Mouse (Mus musculus) limb, embryonic 14.5 days (tissue): ENCODE measurements around the gene Nfkbil1. TPM values are rescaled to one million over a fixed set of nuclear protein-coding genes. Genes with fewer than 3 reads are reported as not detected.

Source experiments
- ATAC-seq: fragments of 200-750 bp; cut with Nextera tagmentation; 2 replicates; pipeline ENCODE4 v1.8.0; 2017; ENCODE audit warnings: low read depth, moderate number of reproducible peaks, moderate TSS enrichment; ENCODE audit not compliant: low FRiP score
- DNase-seq: peaks from one replicate; pipeline ENCODE4 v3.0.0-alpha.2; 2015; ENCODE audit warnings: low spot score
- H3K27ac ChIP-seq: fragments of 300-500 bp; sonication (generic); replicated peaks from 2 replicates; pipeline ENCODE4 v1.5.1; 2014; ENCODE audit warnings: low read depth, mild to moderate bottlenecking, low read length, moderate library complexity, mixed read lengths
- H3K27me3 ChIP-seq: fragments of 300-500 bp; sonication (generic); 2 replicates; pipeline ENCODE4 v1.6.1; 2014; ENCODE audit warnings: low read length, mixed read lengths; ENCODE audit not compliant: control insufficient read depth, insufficient read depth
- H3K36me3 ChIP-seq: fragments of 300-500 bp; sonication (generic); 2 replicates; pipeline ENCODE4 v1.6.1; 2014; ENCODE audit warnings: mild to moderate bottlenecking, low read length, moderate library complexity, mixed read lengths; ENCODE audit not compliant: control insufficient read depth, insufficient read depth
- H3K4me1 ChIP-seq: fragments of 300-500 bp; sonication (generic); 2 replicates; pipeline ENCODE4 v1.6.1; 2014; ENCODE audit warnings: antibody characterized with exemption, low read length, mixed read lengths; ENCODE audit not compliant: control insufficient read depth, insufficient read depth
- H3K4me2 ChIP-seq: fragments of 300-500 bp; sonication (generic); replicated peaks from 2 replicates; pipeline ENCODE4 v1.6.1; 2014; ENCODE audit warnings: low read depth, mild to moderate bottlenecking, low read length, moderate library complexity; ENCODE audit not compliant: severe bottlenecking
- H3K4me3 ChIP-seq: fragments of 300-500 bp; sonication (generic); replicated peaks from 2 replicates; pipeline ENCODE4 v1.5.1; 2014; ENCODE audit warnings: low read length
- H3K9ac ChIP-seq: fragments of 300-500 bp; sonication (generic); 2 replicates; pipeline ENCODE4 v1.6.1; 2014; ENCODE audit warnings: mild to moderate bottlenecking, low read depth, low read length, moderate library complexity; ENCODE audit not compliant: severe bottlenecking
- H3K9me3 ChIP-seq: fragments of 300-500 bp; sonication (generic); 2 replicates; pipeline ENCODE4 v1.6.1; 2016; ENCODE audit warnings: low read length; ENCODE audit not compliant: control insufficient read depth
- POLR2A ChIP-seq: fragments of 200-500 bp; IDR thresholded peaks from 2 replicates; pipeline ENCODE4 v1.8.0; 2012; ENCODE audit warnings: inconsistent platforms, mild to moderate bottlenecking, moderate library complexity, borderline replicate concordance; ENCODE audit not compliant: insufficient read depth, insufficient read length; ENCODE audit errors: extremely low read depth
- WGBS: fragments of 180-500 bp; shearing (Covaris S2); extraction: QIAGEN DNeasy Blood & Tissue Kit; methylation state at CpG from one replicate; pipeline ENCODE4 v1.1.7; 2014; 5-methylcytosine and 5-hydroxymethylcytosine counted together
- polyA plus RNA-seq, 2 experiments: library from polyadenylated mRNA; depleted of rRNA in 1 of 2; stranded (reverse) in 1 of 2; unstranded in 1 of 2; fragments of >200 nt; fragmentation: Nextera tagmentation in 1 of 2; extraction: Ambion mirVana in 1 of 2; gene quantifications; 2 replicates each; pipeline versions ENCODE4 v1.2.1 to v1.2.3; 2012 to 2014

The Nfkbil1 gene
- polyA plus RNA-seq, 2 experiments, result 4.9 to 17.0 TPM

DNA sequence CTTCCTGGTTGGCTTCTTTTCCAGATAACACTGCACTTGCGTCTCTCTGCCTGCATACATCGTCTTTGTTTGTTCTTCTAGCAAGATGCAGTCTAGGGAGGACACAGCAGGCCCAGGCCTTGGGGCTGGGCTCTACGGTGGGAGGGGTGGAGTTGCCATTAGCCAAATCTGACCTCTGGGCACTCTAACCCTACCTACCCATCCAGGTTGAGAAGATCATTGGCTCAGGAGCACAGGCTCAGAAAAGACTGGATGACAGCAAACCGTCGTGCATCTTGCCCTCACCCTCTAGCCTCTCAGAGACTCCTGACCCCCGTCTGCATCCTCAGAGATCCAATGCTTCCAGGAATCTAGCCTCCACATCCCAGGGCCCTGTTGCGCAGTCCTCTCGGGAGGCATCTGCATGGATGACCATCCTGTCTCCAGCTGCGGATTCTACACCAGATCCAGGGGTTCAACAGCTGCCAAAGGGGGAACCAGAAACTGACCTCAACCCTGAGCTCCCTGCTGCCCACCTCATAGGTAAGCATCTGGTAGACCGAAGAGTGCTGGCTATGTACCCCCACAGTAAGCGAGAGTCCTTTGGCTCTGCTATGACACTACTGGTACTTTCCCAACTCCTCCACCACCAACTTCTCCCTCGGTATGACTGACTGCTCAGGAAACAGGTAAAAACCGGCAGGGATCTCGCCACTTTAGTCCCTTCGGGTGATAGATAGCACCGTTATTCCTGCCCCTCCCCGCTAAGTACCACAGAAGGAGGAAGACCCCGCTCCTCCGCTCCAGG lies 40.6 kb downstream of the Nfkbil1 start:
- no peak for DNase-seq
- H3K27me3 ChIP-seq, result peaks cover 21% of the 10 kb centered on the region
- peak overlapping the region; percentile 40 for H3K4me3 ChIP-seq
- no peak for TF ChIP-seq POLR2A
- no peaks in the 10 kb centered on the region for H3K36me3 ChIP-seq
- peak overlapping the region; percentile 62 for H3K4me2 ChIP-seq
- peaks cover 4% of the 10 kb centered on the region; the same call in 1 of the 2 replicates for H3K4me1 ChIP-seq
- no peaks in the 10 kb centered on the region for H3K9me3 ChIP-seq
- peak overlapping the region; percentile 40; the same call in 1 of the 2 replicates for H3K9ac ChIP-seq
- no peak overlapping the region for H3K27ac ChIP-seq
- 40% methylated on average over 18 of the region's 19 CpGs for WGBS
- no peak for ATAC-seq

GRCm38 (mm10) chr17:35193881-35194843 lies 41.4 kb downstream of the Nfkbil1 start, which contains the start of gene Ltb:
Gene Ltb (plus strand): TSS chr17:35194439.
- no peak within 1 kb of the TSS for H3K9ac ChIP-seq
- H3K4me2 ChIP-seq, result peak within 1 kb of the TSS; percentile 62
- no peak for ATAC-seq
- DNase-seq, result no peak
- no peaks in the 10 kb centered on the region for H3K9me3 ChIP-seq
- no peak within 1 kb of the TSS for H3K27ac ChIP-seq
- H3K27me3 ChIP-seq, result peaks cover 21% of the 10 kb centered on the region
- no peaks in the 10 kb centered on the region for H3K36me3 ChIP-seq
- no peak for TF ChIP-seq POLR2A
- 59% methylated on average over 27 of the region's 28 CpGs for WGBS
- peak within 1 kb of the TSS; percentile 40 for H3K4me3 ChIP-seq
- H3K4me1 ChIP-seq, result peaks cover 4% of the 10 kb centered on the region; the same call in 1 of the 2 replicates

GRCm38 (mm10) chr17:35192924-35193323 lies 42.7 kb downstream of the Nfkbil1 start:
- no peaks in the 10 kb centered on the region for H3K36me3 ChIP-seq
- no peak for TF ChIP-seq POLR2A
- no peaks in the 10 kb centered on the region for H3K9me3 ChIP-seq
- WGBS, result 86% methylated on average over 5 of the region's 5 CpGs
- no peak overlapping the region for H3K27ac ChIP-seq
- no peak overlapping the region for H3K9ac ChIP-seq
- H3K27me3 ChIP-seq, result peaks cover 21% of the 10 kb centered on the region
- no peak overlapping the region for H3K4me2 ChIP-seq
- ATAC-seq (no peak), DNase-seq (no peak)
- no peak overlapping the region for H3K4me3 ChIP-seq
- H3K4me1 ChIP-seq, result peaks cover 4% of the 10 kb centered on the region; the same call in 1 of the 2 replicates

DNA sequence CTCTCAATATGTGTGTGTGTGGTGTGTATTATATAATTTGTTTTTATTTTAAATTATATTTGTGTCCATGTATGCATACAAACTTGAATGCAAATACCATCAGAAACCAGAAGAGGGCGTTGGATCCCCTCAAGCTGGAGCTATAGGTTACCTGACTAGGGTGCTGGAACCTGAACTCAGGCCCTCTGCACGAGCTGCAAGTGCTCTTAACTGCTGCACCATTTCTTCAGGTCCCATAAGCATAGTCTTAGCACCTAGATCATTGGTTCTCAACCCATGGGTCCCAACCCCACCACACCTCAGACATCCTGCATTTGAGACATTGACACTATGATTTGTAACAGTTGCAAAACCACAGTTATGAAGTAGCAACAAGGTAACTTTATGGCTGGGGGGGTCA lies 43.9 kb downstream of the Nfkbil1 start:
- TF ChIP-seq POLR2A, result no peak
- Histone ChIP-seq H3K27me3 (peaks cover 21% of the 10 kb centered on the region), H3K4me2 (no peak overlapping the region), H3K36me3 (no peaks in the 10 kb centered on the region), H3K9ac (no peak overlapping the region), H3K9me3 (no peaks in the 10 kb centered on the region), H3K27ac (no peak overlapping the region), H3K4me3 (no peak overlapping the region), H3K4me1 (peaks cover 5% of the 10 kb centered on the region; the same call in 1 of the 2 replicates)
- WGBS, result 66% methylated on average over 2 of the region's 2 CpGs
- no peak for DNase-seq
- ATAC-seq, result no peak

GRCm38 (mm10) chr17:35190096-35190495 lies 45.5 kb downstream of the Nfkbil1 start:
- 73% methylated on average over 4 of the region's 4 CpGs for WGBS

More at GRCm38 (mm10) chr17:35190096-35190495, 45.5 kb downstream of the Nfkbil1 start:
- Histone ChIP-seq H3K4me3 (no peak overlapping the region), H3K4me1 (peaks cover 8% of the 10 kb centered on the region), H3K9ac (no peak overlapping the region), H3K36me3 (no peaks in the 10 kb centered on the region), H3K27me3 (peaks cover 5% of the 10 kb centered on the region; the same call in 1 of the 2 replicates), H3K27ac (no peak overlapping the region), H3K4me2 (no peak overlapping the region), H3K9me3 (no peaks in the 10 kb centered on the region)
- DNase-seq, result no peak
- ATAC-seq, result no peak
- TF ChIP-seq POLR2A, result no peak
